In genomic region chr2:57905184-57905583, GRCm38 (mm10) we compare ENCODE assay signal across 11 mouse cellular contexts.
DNase-seq lines count a peak whose midpoint lies in the region.
"Had no signal": no experiment of that assay in that cellular context is flagged by ENCODE, and none has a peak within 500 bp of the region (broad histone marks: within the 10 kb centered on the region; RNA-seq: fewer than 3 reads in every experiment).

No protein-coding gene starts in this region.

- DNase-seq in layer of hippocampus, adult 11-12 months (ENCODE audit: low spot score), result peak; percentile 28
- DNase-seq in layer of hippocampus, postnatal 10 days (ENCODE audit: low spot score in 2 of 2), result no peak
- DNase-seq in cerebellum, adult 18-20 months, result peak; percentile 62 to 72
- DNase-seq in fibroblast of lung, adult 2 months (ENCODE audit: low read depth), result peak; percentile 70
- DNase-seq in right cerebral cortex, postnatal 4 days, result peak; percentile 54
- no peak for DNase-seq in lung, postnatal 10 days
- no peak for DNase-seq in thymus, postnatal 4 days
- DNase-seq: heart, adult 18-20 months; heart, postnatal 14 days; liver, embryonic 13.5 days; lung, postnatal 36 days had no signal

Comparison
In these comparisons a context has a peak if more than half of its experiments do, and no peak if none do; other contexts are left out.
1. DNase-seq: peak in layer of hippocampus, adult 11-12 months (single experiment), cerebellum, adult 18-20 months (2 of 2), fibroblast of lung, adult 2 months (single experiment) and right cerebral cortex, postnatal 4 days (single experiment); none in layer of hippocampus, postnatal 10 days (0 of 2), lung, postnatal 10 days (single experiment) and thymus, postnatal 4 days (single experiment).